Mouse (Mus musculus): Measurements from ENCODE around the gene Efcab9.
A peak's percentile ranks its signal among the peaks of the same experiment; 100 is the strongest.
"Not testable (repeated sequence)": the region's sequence is repeated elsewhere in the genome, so short reads cannot be mapped to it uniquely, and the experiment has no call there.

The Efcab9 gene

DNA sequence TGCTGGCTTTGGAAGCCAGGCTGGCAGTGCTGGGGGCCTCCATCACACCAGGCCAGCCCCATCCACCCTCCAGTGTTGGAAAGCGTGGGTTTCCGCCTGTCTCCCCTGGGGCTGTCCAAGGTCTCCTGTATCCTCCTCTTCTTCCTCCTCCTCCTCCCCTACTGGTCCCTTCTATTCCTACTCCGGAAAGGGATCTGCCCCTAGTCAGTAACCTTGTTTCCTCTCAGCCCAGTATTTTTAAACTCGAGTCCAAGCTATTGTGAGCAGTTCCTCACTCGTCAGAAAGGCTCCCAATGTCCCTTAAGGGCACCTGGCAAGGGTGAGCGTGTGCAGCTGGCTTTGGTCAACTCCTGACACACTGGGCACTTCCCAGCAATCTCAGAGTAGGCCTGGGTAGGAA lies 6.6 kb upstream of the Efcab9 start:
- DNase-seq (ENCODE audit: low spot score): no peak

DNA sequence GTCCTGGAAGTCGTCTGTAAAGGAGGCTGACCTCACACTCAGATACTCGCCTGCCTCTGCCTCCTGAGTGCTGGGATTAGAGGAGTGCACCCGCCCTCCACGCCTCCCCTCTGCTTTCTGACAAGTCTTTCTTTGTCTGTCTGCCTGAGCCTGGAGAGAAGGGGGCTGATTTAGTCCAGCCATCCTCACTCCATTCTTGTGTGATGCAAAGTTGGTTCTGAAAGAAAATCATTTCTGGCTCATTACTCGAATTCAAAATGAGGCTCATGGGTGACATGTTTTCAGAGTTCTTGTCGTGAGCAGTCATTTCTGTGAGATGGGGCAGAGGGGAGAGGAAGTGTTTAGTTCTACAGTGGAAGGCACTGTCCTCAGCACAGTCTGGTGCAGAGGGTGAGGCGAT lies 5.1 kb upstream of the Efcab9 start:
- DNase-seq (ENCODE audit: low spot score): no peak

DNA sequence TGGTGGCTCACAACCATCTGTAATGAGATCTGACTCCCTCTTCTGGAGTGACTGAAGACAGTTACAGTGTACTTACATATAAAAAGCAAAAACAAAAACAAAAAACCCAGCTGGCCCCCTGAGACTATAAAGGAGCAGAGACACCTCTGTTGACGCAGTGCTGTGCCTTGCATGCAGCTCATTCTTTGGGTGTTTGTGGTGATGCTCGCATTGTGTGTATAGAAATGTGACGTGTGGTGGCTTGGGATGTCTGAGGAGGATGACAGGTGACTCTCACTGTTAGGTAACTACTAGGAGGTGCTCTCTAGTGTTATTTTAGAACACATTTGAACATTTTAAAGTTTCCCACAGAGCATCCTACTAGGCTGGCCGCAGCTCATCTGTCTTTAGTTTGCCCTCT lies 3.8 kb upstream of the Efcab9 start:
- DNase-seq (ENCODE audit: low spot score): no peak

DNA sequence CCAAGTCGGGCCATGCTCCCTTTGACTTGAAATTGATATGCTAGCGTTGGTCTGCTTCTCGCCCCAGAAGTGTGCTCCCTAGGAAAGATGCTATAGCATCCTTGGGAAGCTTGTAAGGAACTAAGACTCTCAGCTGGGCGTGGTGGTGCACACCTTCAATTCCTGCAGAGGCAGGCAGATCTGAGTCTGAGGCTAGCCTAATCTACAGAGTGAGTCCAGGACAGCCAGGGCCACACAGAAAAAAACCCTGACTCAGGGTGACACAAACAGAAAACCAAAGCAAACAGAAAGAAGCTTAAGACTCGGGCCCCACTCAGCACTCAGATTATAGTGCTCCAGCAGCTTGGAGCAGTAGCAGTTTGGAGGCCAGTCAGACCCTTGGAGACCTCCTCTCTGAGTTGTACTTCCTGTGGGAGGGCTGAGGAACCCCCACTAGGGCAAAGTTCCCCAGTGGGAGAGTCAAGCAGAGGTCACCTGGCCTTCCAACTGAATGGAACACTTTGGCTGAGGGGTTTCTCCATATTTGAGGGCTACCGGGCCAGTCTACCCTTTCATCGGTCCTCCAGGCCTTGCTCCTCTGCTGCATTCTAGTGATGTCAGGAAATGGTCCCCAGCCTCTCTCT lies 2.7 kb upstream of the Efcab9 start:
- DNase-seq (ENCODE audit: low spot score): no peak

DNA sequence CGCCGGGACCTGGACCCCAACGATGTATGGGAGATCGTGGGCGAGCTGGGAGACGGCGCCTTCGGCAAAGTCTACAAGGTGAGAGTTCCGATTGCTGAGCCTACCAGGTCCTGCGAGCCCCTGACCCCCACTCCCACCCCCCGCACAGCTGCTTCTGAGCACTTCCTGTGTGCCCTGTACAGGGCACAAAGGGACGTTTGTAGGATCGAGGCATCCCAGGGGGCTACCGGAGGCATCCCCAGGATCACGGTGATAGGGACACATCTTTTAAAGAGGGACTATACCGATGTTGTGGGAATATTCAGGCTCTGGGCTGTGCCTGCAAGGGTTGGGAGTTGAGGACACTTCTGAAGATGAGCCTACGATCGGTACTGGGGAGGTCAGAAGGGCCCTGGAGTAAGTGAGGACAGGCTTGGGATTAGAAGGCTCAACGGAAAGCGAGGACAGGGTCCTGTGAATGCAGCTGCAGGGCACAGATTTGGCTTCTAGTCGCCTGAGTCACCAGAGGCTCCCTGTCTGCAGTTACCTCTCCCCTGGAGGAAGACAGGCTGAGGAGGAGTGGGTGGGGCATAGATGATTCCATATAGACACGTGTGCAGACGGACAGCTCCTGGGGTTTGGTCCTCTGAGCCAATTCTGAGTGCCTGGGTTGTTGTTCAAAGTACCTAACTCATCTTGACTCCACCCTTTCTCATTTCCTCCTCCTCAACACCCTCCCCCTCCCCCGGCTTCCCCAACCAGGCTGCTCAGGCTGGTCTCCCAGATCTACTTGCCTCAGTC lies 1.8 kb upstream of the Efcab9 start:
- DNase-seq (ENCODE audit: low spot score): no peak

DNA sequence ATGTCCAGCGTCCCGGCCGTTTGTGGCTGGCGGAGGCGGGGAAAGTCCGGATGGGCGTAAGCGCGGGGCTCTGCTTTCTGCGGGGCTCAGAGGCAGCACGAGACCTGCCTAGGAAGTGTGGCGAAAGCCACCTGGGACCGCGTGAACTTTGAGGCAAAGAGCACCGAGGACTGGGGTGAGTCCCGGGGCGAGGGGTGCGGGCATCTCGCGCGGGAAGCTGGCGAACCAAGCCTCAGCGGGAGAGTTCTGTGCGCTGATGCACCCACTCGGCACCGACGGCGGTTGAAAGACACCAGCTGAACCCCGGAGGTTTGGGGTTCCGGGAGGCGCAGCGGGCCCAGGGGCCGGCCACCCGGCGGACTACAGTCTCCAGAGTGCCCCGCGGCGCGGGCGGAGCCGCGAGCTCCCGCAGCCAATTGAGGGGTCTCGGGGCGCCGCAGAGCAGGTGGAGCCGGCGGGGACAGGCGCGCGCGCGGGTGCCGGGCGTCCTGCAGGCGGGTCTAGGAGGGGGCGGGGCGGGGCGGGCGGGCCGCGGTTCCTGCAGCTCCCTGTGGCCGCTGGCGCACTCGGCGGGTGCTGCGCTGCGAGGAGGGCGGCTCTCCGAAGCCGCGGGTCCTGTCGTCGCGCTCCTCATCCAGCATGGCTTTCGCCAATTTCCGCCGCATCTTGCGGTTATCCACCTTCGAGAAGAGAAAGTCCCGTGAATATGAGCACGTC lies 1.0 kb upstream of the Efcab9 start, which contains the start of gene Stk10:
TSS of gene Stk10 (plus strand) at position 541 of the 717 bp plus-strand sequence.
- peak; percentile 82 for DNase-seq (ENCODE audit: low spot score)

DNA sequence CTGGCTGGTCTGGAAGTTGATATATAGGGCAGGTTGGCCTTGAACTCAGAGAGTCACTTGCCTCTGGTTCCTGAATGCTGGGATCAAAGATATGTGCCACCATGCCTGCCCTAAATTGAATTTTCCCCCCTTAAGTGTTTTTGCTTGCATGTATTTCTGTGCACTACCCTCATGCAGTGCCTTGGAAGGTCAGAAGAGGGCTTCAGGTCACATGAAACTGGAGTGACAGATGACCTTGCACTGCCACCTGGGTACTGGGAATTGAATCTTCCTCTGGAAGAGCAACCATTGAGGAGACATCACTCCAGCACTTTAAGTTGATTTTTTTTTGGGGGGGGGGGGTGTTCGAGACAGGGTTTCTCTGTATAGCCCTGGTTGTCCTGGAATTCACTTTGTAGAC lies 1.7 kb downstream of the Efcab9 start:
- no peak for DNase-seq (ENCODE audit: low spot score)

DNA sequence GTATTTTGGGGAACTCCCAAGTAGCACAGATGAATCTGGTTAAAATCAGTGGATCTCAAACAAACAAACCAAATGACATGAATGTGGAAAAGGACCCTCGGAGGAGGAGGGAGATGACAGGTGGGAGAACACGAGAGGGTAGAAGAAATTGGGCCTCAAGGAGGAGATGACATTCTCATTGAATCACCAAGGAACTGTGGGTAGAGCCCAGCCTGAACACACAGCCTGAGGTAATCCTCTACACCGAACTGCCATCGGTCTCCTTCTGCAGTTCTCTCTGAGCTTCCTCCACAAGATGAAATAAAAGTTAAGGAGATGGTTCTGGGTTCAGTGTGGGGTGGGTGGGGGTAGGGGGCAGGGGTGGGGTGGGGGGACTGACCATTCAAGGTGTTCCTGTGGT lies 4.9 kb downstream of the Efcab9 start:
- DNase-seq (ENCODE audit: low spot score): no peak

DNA sequence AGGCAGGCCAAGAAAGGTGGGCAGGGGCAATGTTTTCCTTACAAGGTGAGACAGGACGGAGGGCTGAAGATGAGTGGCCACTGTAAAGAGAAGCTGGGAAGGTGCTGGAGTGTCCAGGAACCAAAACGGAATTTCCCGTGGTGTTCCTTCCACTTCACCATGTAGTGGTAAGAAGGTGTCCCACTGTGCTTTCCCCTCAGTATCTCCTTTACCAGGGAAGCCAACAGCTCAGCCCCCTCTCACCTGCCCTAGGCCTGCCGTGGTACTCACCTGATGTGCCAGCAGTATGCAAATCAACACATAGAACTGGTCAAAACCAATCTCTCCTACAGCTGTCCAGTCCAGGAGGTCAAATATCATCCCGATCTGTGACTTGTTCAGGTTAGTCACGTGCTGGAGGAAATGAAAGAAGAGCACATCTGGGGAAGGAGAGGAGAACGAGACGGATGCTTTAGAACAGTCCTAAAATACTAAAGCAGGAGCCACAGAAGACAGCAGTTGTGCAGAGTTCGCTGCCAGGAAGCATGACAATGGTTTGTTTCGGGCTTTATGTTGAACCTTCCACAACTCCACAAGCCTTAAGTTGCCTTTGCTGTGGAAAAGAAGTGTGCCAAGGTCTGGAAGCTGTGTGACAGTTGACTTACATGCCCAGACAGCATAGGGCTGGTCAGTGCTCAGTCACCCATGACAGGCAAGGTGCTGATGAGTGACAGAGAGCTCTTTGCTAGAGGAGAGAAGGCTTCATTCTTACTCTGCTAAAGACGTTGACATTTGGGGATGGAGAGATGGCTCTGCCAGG lies 7.6 kb downstream of the Efcab9 start:
- no peak for DNase-seq (ENCODE audit: low spot score)

DNA sequence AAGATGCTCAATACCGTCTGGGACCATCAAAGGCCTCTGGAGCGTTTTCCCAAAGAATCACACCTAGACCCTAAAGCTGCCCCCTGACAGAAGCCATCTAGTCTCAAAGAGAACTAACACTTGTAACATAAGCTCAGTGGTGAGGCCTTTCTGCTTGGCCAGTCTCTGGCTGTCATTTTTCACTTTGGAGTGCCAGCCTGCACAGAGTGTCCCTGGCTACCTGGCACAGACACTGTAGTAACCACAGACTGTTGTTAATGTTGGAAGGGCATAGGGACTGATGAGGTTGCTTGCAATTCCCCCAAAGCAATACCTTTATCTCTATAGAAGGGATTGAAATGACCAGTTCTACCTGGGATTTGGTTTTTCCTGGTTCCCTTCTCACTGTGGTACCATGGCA lies 10.6 kb downstream of the Efcab9 start:
- no peak for DNase-seq (ENCODE audit: low spot score)

DNA sequence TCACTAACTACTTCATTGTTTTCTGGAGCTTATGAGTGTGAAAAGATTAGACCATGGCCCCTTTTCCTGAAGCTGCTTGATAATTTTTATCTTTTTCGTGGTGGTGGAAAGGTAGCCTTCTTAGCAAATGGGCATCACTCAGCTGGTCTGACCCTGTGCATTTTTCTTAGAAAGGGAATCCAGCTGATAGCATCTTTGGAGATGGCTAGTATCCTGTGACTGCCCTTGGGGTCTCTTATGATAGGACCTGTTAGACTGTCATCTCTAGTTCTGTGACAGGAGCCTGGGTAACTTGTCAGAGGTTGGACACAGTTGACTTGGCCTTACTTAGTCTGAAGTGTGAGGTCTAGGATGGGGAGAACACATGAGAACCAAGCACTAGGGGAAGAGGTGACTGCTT lies 12.5 kb downstream of the Efcab9 start:
- DNase-seq (ENCODE audit: low spot score): no peak

DNA sequence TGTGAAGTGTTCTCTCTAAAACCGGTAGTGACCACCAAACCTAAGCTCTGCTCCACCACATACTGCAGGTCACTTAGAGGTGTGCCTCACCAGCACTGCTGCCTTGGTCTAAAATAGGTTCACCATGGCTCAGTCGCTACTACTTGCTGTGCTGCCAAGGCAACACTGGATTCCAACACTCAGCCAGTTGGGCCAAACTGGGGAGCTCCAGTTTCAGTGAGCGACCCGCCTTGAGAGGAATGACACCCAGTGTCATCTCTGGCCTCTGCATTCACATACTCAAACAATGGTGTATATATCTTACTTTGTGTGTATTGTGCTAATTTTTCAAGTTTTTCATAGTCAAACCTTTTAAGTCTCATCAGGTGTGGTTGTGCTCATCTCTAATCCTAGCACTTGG lies 13.1 kb downstream of the Efcab9 start:
- no peak for DNase-seq (ENCODE audit: low spot score)

DNA sequence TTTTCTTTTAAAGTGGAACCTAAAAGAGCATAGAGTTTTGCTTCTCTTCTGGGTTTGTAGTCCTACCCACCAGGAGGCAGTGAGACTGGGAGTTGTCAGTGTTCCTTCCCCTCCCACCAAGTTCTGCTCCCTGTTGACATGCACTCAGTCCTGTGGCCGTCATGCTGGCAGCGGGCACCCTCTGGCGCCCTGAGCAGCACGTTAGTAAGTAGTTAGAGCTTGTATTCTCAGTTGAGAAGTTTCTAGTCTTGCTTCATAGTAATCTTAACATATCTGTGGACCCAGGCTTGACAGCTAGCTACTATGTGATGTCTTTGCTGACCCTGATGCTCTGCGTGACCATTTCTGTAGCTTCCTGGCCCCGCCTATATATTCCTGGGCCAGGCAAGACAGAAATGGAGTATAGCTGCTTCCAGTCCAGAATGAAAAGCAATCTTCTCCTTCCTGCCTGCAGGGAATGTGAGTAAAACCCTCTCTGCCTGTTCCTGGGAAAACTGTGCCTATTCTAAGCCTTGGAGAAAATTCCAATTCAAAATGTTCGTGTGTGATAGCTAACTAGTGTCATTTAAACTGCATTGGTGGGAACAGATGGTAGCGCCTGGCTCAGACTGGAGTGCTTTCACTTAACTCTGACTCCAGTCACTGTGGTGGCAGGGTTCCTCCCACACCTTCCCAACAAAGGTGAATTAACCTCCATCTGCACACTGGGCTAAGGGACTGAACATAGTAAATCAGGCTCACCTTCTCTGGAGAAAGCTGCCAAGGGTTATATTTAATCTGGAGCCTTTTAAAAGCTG lies 14.8 kb downstream of the Efcab9 start:
- DNase-seq (ENCODE audit: low spot score): no peak

DNA sequence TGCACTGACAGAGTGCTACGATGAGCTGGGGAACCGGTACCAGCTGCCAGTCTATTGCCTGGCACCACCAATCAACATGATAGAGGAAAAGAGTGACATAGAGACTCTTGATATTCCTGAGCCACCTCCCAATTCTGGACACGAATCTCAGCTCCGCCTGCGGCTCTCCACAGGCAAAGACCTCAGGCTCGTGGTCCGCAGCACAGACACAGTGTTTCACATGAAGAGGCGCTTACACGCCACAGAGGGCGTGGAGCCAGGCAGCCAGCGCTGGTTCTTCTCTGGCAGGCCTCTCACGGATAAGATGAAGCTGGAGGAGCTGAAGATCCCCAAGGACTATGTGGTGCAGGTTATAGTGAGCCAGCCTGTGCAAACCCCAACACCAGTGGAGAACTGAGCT lies 15.8 kb downstream of the Efcab9 start:
- DNase-seq (ENCODE audit: low spot score): no peak

DNA sequence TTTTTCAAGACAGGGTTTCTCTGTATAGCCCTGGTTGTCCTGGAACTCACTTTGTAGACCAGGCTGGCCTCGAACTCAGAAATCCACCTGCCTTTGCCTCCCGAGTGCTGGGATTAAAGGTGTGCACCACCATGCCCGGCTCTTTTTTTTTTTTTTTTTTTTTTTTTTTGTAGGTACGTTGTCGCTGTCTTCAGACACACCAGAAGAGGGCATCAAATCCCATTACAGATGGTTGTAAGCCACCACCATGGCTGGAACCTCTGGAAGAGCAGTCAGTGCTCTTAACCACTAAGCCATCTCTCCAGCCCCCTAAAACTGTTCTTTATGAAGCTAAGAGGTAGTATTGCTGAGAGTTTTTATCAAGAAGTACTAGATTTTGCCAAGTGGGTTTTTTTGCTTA lies 17.0 kb downstream of the Efcab9 start:
- not testable (repeated sequence) for DNase-seq (ENCODE audit: low spot score)

DNA sequence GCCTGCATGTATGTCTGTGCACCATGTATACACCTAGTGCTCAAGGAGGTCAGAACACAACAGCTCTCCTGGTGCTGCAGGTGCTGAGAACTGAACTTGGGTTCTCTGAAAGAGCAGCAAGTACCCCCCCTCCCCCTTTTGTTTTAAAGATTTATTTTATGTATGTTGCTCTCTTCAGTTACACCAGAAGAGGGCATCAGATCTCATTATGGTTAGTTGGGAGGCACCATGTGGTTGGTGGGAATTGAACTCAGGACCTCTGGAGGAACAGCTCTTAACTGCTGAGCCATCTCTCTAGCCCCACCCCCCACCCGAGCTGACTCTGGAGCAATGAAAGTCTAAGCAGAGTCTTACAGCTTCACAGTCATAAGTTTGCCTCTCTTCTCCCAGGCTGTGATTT lies 21.0 kb downstream of the Efcab9 start:
- no peak for DNase-seq (ENCODE audit: low spot score)

DNA sequence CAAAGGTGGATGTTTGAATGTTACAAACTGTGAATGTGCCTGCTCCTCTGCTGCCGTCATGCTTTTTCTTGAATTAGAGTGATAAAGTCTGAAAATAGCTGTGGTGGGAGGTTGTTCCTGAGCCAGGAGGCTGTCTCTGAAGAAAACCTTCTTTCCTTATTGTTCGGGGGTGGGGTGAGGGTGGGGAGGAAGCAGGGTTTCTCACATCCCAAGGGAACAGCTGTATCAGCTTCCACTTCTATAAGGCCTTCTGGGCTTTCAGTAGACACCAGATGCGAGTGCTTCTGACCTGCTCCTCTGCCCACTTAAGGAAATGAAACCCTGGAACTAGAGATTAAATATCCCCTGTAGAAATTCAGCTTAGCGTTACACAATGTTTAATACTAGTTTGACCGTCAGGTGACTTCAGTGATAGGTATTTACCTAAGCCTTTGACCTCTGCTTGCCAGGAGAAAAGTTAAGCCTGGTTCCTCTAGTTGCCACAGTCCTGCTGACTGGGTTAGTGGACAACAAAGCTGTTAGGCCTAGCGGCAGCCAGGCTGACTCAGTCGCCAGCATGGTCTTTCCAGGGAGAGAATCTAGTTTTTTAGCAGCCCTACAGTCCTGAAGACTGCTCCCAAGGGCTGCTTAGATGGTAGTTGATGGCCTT lies 26.7 kb downstream of the Efcab9 start:
- DNase-seq (ENCODE audit: low spot score): no peak

DNA sequence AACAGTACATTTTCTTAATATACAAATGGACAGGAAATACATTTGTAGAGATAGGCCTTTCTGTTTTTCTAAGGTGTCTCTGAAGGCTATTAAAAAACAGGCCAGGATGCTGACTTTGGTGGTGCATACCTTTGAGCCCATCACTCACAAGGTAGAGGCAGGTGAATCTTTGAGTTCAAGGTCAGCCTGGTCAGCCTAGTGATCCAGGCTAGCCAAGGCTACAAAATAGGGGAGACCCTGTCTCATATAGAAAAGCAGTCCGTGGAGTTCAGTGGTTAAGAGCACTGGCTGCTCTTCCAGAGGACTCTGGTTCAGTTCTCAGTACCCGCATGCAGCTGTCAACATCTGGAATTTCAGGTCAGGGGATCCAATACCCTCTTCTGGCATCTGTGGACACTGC lies 28.2 kb downstream of the Efcab9 start:
- no peak for DNase-seq (ENCODE audit: low spot score)

DNA sequence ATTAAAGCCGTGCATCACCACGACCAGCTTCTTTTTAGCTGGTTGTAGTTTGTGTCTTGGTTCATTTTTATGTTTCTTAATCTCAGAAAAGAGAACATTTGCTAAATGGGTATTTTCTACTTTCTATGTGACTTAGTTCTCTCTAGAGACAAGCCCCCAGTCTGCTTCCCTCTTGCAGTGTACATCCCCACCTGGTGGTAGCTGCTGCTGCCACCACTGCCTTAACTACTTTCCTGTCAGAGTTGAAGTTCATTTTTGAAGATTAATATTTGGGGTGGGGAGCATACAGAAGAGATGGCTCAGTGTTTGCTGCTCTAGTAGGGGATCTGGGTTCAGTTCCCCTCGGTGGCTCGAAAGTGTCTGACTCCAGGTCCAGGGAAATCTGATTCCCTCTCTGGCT lies 31.9 kb downstream of the Efcab9 start:
- DNase-seq (ENCODE audit: low spot score): no peak

DNA sequence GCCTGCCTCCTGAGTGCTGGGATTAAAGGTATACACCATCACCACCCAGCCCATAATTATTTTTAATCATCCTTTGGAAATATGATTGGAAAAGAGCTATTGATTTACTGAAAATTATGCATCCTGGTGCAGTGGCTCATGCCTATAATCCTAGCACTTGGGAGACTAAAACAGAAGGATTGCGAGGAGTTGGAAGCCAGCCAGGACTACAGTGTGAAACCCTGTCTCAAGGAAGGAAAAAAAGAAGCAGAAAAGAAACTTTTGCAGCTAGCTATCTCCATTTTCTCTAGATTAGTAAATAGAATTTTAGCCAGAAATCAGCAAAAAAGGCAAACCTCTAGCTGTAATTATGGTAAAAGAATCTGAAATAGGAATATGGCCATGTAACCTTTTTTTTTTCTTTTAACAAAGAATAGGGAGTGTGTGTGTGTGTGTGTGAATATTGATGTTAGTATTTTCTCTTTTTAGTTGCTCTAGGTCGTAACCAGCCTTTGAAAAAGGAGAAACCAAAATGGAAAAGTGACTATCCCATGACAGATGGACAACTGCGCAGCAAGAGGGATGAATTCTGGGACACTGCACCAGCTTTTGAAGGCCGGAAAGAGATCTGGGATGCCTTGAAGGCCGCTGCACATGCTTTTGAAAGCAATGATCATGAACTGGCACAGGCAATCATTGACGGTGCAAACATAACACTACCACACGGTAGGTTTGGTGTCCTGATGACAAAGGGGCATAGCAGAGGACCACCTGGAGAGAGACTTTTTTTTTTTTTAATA lies 32.9 kb downstream of the Efcab9 start:
- peak; percentile 29 for DNase-seq (ENCODE audit: low spot score)

All from urinary bladder, postnatal 25 days (tissue).